ENCODE assay signal across 16 mouse cellular contexts in the genomic region with DNA sequence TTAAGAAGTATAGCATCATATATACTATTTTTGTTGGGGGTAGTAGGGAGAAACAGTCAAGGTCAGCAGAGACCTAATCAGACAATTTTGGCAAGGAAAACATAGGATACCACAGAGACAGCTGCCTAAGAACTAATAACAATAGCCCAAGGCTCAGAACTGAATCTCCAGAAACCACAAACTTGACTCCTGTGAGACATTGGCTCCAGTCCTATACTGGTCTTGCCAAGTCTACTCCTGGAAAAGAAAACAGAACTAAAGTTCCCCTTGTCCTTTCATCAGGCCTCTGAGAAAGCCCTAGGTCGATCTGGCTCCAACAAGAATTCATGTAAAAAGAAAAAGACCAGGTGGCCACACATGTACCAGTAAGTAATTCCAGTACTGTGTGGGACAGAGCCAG.
DNase-seq lines count a peak whose midpoint lies in the region; ATAC-seq lines count a peak whose summit lies in the region.
"Had no signal": no experiment of that assay in that cellular context is flagged by ENCODE, and none has a peak within 500 bp of the region (broad histone marks: within the 10 kb centered on the region; RNA-seq: fewer than 3 reads in every experiment).

No protein-coding gene starts in this region.

- H3K27ac ChIP-seq in heart, embryonic 11.5 days (ENCODE audit: low read depth, low read length): no peak overlapping the region
- H3K27ac ChIP-seq: hindbrain, embryonic 12.5 days; liver, embryonic 13.5 days had no signal

- H3K4me3 ChIP-seq in heart, embryonic 11.5 days (ENCODE audit: low read depth, low read length): no peak overlapping the region
- H3K4me3 ChIP-seq: hindbrain, embryonic 12.5 days; liver, embryonic 13.5 days had no signal

- no peak overlapping the region for H3K9ac ChIP-seq in heart, embryonic 11.5 days (ENCODE audit: low read depth, low read length)
- H3K9ac ChIP-seq: hindbrain, embryonic 12.5 days; liver, embryonic 13.5 days had no signal

- no peaks in the 10 kb centered on the region for H3K4me1 ChIP-seq in heart, embryonic 11.5 days (ENCODE audit: control insufficient read depth, insufficient read depth, low read length)
- H3K4me1 ChIP-seq: liver, embryonic 13.5 days had no signal

- peak; percentile 49 for DNase-seq in heart, adult 8-10 months (ENCODE audit: low spot score)
- peak; percentile 57 for DNase-seq in ovary, adult 18-20 months (ENCODE audit: low spot score)
- no peak for DNase-seq in ovary, postnatal 10 days (ENCODE audit: low spot score)
- peak; percentile 33 for DNase-seq in fat pad, adult 2 months (ENCODE audit: extremely low read depth, low read depth, low spot score)
- no peak for DNase-seq in cerebellum, postnatal 10 days
- DNase-seq in urinary bladder, adult 2 months (ENCODE audit: low spot score): no peak
- DNase-seq: adrenal gland, postnatal 25 days; cerebellum, postnatal 25 days; layer of hippocampus, postnatal 36 days; liver, embryonic 13.5 days; right cerebral cortex, postnatal 25 days; thymus, postnatal 4 days had no signal

- no peak overlapping the region for H3K4me2 ChIP-seq in heart, embryonic 11.5 days
- H3K4me2 ChIP-seq: hindbrain, embryonic 12.5 days; liver, embryonic 13.5 days had no signal

- 40% methylated on average over 1 of the region's 1 CpGs for WGBS in heart, embryonic 11.5 days (ENCODE audit: insufficient replicate concordance)

- no peaks in the 10 kb centered on the region for H3K9me3 ChIP-seq in heart, embryonic 11.5 days (replicated peaks; ENCODE audit: control insufficient read depth, low read length)
- H3K9me3 ChIP-seq: hindbrain, embryonic 12.5 days; liver, embryonic 13.5 days had no signal

- H3K36me3 ChIP-seq in heart, embryonic 11.5 days (ENCODE audit: control insufficient read depth, insufficient read depth, low read length): no peaks in the 10 kb centered on the region
- H3K36me3 ChIP-seq: hindbrain, embryonic 12.5 days; liver, embryonic 13.5 days had no signal

- ATAC-seq in heart, embryonic 11.5 days (replicated peaks; ENCODE audit: insufficient number of reproducible peaks, low FRiP score, low TSS enrichment): no peak
- ATAC-seq: CD4-positive, CD25-positive, alpha-beta regulatory T cell, adult 4 months; intestine, embryonic 16.5 days had no signal

- H3K27me3 ChIP-seq in heart, embryonic 11.5 days (ENCODE audit: control insufficient read depth, insufficient read depth, low read length): no peaks in the 10 kb centered on the region
- H3K27me3 ChIP-seq: hindbrain, embryonic 12.5 days; liver, embryonic 13.5 days had no signal

Comparison
In these comparisons a context has a peak if more than half of its experiments do, and no peak if none do; other contexts are left out.
1. DNase-seq: peak in heart, adult 8-10 months (single experiment), ovary, adult 18-20 months (single experiment) and fat pad, adult 2 months (single experiment); none in ovary, postnatal 10 days (single experiment), cerebellum, postnatal 10 days (0 of 2) and urinary bladder, adult 2 months (single experiment).